Mouse (Mus musculus) thymus, postnatal 36 days (tissue): ENCODE data around the gene Fndc10.
A peak's percentile ranks its signal among the peaks of the same experiment; 100 is the strongest.
"Not testable (repeated sequence)": the region's sequence is repeated elsewhere in the genome, so short reads cannot be mapped to it uniquely, and the experiment has no call there.

Source experiments
- DNase-seq, 2 experiments: peaks; one replicate each; pipeline ENCODE4 v3.0.0; 2022; ENCODE audit warnings: mixed read lengths in 2 of 2

Fndc10 gene

GRCm38 (mm10) chr4:155687764-155688163 lies 6.4 kb upstream of the Fndc10 start:
- not testable (repeated sequence) for DNase-seq

- DNase-seq: no peak
Observed at GRCm38 (mm10) chr4:155690571-155691375, 3.4 kb upstream of the Fndc10 start.

GRCm38 (mm10) chr4:155692421-155692820 lies 1.7 kb upstream of the Fndc10 start:
- DNase-seq: no peak

- peak; percentile 76 to 85 for DNase-seq
Observed at GRCm38 (mm10) chr4:155694482-155695401, 600 bp downstream of the Fndc10 start.

GRCm38 (mm10) chr4:155695531-155696062 lies 1.5 kb downstream of the Fndc10 start:
- no peak for DNase-seq

GRCm38 (mm10) chr4:155696261-155697255 lies 2.4 kb downstream of the Fndc10 start:
- no peak for DNase-seq

GRCm38 (mm10) chr4:155700425-155700824 lies 6.3 kb downstream of the Fndc10 start:
- no peak for DNase-seq

- DNase-seq: no peak
Observed at GRCm38 (mm10) chr4:155703425-155703929, 9.3 kb downstream of the Fndc10 start.

- peak; percentile 91 to 92 for DNase-seq
Observed at GRCm38 (mm10) chr4:155704721-155705591, 10.8 kb downstream of the Fndc10 start, which contains the start of gene Ssu72. Gene Ssu72, plus strand, starts transcription at chr4:155704800.

GRCm38 (mm10) chr4:155705592-155705929 lies 11.4 kb downstream of the Fndc10 start:
- DNase-seq: no peak

GRCm38 (mm10) chr4:155708582-155708981 lies 14.4 kb downstream of the Fndc10 start:
- DNase-seq: no peak

GRCm38 (mm10) chr4:155708988-155709387 lies 14.8 kb downstream of the Fndc10 start:
- DNase-seq: no peak

GRCm38 (mm10) chr4:155710521-155711252 lies 16.5 kb downstream of the Fndc10 start:
- DNase-seq: no peak

- DNase-seq: peak; percentile 15 to 20
Observed at GRCm38 (mm10) chr4:155721668-155722083, 27.5 kb downstream of the Fndc10 start.

GRCm38 (mm10) chr4:155727993-155728392 lies 33.9 kb downstream of the Fndc10 start:
- DNase-seq: no peak

GRCm38 (mm10) chr4:155733267-155733666 lies 39.1 kb downstream of the Fndc10 start:
- no peak for DNase-seq

GRCm38 (mm10) chr4:155734350-155734941 lies 40.3 kb downstream of the Fndc10 start, which contains the start of gene Tmem240:
Gene Tmem240, plus strand, starts transcription at chr4:155734800.
- peak; percentile 84 to 90 for DNase-seq

GRCm38 (mm10) chr4:155734951-155735702 lies 41.0 kb downstream of the Fndc10 start:
- peak; percentile 59 to 67 for DNase-seq

- DNase-seq: no peak
Observed at GRCm38 (mm10) chr4:155735788-155736187, 41.6 kb downstream of the Fndc10 start.
